Mouse (Mus musculus): ENCODE measurements around the gene Mctp1.
"Not testable (repeated sequence)": the region's sequence is repeated elsewhere in the genome, so short reads cannot be mapped to it uniquely, and the experiment has no call there.

Mctp1 gene

DNA sequence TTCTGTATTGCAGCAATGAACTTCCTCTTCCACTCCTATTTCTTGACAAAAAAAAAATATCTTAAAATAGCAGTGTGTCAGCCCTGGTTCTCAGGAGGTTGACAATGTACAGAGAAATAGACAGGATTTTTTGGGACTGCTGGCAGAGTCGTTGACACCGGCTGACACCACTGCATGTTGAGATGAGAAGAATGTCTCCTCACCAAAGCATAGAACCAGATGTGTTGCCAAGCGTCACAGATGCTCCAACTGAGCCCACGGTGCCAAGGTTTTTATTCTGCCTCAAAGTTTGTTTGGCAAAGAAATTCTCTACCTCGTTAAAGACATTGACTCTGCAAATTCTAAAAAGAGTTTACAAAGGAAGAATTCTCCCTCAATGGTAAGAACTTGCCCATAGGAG is 548.6 kb downstream of the Mctp1 start:
- no peak for DNase-seq (ENCODE audit: low read depth, low spot score)

DNA sequence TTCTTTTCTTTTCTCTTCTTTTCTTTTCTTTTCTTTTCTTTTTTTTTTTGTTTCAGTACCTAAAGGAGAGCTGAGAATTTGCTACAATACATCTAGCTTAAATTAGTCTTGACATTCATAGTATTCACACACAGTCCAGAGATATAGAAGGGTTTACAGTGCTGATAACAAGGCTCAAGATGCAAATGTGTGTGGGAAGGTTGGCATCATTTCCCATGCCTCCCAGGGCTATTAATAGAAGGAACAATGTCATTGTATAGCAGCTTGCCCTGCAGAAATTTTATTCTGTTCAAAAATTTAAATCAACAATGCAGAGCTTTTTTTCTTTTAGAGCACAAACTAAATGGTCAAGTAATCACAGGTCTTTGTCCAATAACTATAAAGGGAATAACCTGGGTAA is 564.9 kb downstream of the Mctp1 start:
- DNase-seq (ENCODE audit: low read depth, low spot score), result no peak

DNA sequence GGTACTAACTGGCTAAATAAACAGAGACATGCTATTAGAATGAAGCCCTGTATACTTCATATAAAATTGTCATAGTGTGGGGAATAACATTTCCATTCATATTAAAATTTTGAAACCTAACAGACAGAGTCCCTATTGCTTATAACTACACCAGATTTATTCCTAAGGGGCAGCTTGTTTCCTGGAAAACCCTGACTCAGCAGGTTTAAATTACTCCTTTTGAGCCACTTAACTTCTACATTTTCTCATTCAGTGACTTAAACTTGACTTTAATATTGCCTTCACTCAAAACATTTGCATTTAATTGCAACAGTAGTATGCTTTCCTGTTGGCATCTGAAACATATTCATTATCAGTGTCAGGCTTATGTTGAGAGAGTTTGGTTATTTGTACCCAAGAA is 583.3 kb downstream of the Mctp1 start:
- no peak for DNase-seq (ENCODE audit: low read depth, low spot score)

DNA sequence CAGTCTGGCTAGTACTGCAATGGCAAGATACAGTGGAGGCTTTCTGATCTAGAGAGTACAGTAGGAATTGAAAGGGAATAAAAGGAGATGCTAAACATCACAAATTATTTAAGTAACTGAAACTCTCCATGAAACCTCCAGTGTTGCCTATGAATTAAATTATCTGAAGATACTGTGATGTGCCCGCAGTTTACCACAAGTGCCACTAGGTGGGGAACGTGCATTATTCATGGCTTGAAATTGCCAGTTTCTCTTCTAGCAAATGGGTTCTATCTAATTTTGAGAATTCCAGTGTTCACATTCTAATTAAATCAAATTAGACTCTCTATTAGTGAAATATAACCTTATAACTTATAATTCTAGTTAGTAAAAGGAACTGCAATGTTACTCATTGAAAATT is 585.1 kb downstream of the Mctp1 start:
- DNase-seq (ENCODE audit: low read depth, low spot score), result peak; percentile 32

DNA sequence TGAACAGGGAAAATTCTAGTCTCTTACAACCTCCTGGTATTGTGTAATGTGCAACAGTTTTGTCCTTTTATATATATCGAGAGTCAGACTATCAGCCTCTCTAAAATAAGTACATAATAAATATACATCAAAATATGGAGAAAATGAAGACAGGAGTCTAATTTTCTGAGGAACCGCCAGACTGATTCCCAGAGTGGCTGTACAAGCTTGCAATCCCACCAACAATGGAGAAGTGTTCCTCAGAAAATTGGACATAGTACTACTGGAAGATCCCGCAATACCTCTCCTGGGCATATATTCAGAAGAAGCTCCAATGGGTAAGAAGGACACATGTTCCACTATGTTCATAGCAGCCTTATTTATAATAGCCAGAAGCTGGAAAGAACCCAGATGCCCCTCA is 586.7 kb downstream of the Mctp1 start:
- DNase-seq (ENCODE audit: low read depth, low spot score), result not testable (repeated sequence)

DNA sequence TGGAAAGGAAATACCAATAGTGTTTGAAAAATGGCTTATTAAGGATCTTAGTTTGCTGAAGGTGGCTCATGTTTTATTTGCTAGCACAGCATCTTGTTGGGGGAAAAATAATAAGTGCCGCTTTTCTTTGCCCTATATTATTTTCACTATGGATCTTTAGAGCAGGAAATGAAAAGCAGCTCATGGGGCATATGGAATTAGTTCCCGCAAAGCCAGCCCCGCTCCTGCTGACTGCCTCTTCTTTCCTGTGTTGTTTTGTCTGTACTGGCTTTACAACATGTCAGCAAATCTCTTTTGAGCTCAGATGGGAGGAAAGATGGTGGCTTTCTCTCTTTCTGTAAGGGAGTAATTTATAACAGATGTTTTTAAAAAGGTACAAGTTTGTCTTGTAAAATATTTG is 618.3 kb downstream of the Mctp1 start:
- no peak for DNase-seq (ENCODE audit: low read depth, low spot score)

DNA sequence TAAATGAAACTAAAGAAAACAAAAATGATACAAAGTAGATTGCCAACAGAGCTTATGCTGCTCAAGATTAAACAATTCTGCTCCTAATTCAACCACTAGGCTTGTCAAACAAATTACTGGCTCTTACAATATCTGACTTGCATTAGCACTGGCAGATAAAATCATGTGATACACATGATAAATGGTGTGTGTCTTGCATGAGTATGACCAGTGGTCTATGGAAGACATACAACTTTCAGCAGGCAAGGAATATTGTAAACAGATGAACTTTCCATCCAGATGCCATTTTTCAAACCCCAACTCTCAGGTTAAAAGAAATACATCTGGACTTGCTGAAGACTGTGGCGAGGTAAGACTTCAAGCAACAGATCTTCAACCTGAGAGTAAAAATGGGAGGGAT is 619.3 kb downstream of the Mctp1 start:
- no peak for DNase-seq (ENCODE audit: low read depth, low spot score)

DNA sequence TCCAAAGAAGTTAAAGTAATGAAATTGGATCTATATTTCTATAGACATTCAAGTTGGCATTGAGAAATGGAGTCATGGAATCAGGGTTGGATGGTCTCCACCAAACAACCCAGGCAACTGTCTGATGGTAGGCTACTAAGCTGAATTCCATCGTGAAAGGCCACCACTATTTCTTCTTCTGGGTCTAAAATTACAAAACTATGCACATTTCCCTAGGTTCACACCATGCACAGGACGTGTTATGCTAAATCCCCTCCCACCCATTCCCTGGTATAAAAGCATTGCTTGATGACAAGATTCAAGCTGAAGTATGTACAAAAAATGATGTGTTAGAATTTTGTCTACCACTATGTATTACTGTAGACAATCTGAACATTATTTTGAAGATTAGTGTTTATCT is 634.5 kb downstream of the Mctp1 start:
- no peak for DNase-seq (ENCODE audit: low read depth, low spot score)

DNA sequence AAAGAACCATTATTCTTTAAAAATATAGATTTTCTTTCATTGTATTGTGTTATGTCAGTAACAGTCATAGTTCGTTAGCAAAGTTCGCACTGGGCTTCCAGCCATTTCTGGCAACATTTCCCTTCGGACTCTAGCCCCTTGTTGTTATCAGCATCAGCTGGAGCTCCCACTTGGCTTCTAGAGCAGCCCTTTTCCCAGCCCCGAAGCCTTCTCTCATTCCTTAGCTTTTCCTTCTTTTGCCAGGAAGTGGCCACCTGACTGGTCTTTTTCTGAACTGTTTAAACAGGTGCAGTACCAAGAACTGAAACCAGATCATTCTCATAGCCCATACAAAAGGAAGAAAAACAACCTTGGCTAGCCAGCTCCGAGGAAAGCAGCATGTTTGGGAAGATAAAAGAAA is 645.3 kb downstream of the Mctp1 start:
- no peak for DNase-seq (ENCODE audit: low read depth, low spot score)

DNA sequence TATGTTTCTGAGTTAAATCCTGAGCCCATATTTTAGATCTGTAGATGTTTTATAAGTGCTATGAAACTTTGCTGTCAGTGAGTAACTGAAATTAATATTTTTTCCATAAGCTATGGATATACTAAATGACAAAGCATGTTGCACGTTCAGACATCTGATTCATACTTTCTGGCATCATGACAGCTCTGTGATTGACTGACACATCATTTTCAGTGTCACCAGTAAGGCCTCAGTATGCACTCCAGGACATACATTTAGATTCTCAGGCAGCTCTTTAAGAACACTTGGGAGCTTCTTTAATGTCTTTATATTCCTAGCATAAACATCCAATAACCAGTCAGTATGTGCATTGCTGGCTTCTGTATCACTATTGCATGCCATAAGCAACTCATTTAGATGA is 659.0 kb downstream of the Mctp1 start:
- DNase-seq (ENCODE audit: low read depth, low spot score), result no peak

DNA sequence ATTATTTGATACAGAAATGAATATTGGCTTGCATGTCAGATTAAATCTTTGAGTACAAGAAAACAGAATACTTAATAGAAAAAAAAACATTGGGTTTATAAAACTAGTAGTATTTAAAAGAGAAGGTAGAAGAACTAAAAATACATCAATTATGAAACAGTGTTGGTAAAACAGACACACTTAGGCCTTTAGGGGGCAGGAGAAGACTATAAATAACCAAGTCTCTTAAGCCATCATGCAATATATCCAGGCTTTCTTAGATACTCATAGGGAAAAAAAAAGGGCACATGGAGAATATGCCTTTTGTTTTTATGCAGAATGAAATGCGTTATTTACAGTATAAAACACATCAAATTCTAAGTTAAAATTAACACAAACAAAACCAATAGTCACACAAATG is 661.0 kb downstream of the Mctp1 start:
- no peak for DNase-seq (ENCODE audit: low read depth, low spot score)

DNA sequence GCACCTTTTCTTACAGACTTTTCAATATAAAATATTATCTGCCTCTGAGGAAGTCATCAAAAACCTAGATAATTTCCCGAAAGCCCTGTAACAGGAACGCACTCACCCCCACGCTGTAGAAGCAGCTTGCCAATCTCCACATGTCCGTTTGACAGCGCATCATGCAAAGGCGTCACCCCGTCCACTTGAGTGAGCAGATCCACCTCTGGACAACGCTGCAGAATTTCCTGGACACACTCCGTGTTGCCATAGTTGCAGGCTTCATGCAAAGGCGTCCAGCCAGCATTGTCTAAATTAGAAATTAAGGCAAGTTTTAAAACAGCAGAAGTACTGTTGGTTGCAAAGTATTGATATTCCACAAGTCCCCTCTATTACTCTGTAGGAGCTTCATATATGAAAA is 662.1 kb downstream of the Mctp1 start:
- DNase-seq (ENCODE audit: low read depth, low spot score), result no peak

DNA sequence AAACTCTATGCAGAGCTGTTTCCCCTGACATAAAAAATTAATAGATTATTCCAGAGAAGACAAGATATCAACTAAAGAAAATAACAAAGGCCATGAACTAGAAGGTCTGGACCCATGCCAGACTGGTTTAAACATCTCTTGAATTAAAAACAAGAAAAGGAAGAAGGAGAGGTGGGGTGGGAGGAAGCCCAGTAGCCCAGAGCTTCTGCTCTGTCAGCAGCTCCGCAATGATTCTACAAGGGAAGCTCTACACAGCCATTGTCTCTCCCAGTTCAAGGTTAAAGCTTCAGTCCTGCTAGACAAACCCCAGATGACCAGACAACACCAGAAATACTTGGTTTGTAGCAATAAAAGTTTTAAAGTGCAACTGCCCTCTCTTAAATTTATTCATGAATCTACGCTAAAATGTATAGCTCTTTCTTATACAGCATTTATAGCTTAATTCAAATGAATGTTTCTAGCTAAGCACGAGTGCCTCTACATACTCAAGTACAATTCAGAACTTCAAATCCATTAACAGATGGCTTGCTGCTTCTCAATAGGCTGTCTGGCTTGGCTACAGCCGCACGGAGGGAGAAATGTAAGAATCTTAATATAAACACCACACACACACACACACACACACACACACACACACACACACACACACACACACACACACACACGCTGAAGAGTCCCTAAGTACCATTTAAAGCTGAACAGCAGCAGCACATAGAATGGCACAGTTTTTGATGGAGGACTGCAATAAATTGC is 663.0 kb downstream of the Mctp1 start:
- DNase-seq (ENCODE audit: low read depth, low spot score), result no peak

DNA sequence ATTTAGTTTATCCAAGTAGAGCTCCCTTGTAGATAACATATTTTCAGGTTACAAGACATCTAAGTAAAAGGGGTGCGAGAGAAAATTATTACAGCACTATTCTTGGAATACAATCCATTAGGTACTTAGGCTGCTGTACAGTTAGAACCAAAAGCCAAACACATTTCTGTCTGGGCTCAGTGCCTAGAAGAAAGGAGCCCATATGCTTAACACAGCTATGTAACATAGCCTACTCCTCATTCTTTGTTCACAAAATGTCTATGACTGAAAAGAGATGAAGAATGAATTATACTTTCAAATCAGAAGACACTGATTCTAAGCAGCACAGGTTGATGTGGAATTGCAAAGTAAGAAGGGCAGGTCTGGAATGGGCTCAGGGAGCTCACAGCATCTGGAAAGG is 664.1 kb downstream of the Mctp1 start:
- DNase-seq (ENCODE audit: low read depth, low spot score), result peak; percentile 70

DNA sequence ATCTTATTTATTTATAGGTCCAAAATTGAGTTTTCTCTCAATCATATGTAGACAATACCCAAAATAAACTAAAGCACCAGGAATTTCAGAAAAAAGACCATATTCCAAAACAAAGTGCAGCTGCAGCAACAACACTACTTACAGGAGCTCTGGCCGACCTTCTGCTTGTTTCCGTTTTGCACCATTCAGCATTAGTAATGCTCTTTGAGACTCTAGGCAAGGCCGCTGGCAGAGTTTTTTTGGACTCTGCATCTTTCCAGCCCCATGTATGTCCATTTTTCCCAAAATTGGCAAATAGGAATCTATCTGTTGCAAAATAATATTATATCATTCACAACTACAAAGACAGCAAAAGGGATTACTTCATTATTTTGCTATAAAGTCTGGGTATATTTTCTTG is 665.4 kb downstream of the Mctp1 start:
- no peak for DNase-seq (ENCODE audit: low read depth, low spot score)

DNA sequence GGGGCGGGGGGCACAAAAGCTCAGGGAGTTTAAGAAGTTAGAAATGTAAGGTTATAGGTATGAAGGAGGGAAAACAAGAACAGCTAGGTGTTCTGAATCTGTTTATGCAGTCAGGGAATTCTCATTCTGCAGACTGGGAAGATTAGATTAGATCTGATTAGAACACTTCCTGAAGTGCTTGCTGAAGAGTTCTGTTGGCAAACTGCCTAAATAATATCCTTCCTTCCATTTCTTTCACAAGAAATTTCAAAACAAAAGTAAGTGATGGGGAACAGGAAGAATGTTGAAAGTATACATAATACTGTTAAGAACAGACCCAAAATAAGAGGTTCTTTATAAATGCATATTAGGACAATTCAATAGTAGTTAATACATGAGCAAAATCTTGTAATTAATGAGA is 678.9 kb downstream of the Mctp1 start:
- no peak for DNase-seq (ENCODE audit: low read depth, low spot score)

DNA sequence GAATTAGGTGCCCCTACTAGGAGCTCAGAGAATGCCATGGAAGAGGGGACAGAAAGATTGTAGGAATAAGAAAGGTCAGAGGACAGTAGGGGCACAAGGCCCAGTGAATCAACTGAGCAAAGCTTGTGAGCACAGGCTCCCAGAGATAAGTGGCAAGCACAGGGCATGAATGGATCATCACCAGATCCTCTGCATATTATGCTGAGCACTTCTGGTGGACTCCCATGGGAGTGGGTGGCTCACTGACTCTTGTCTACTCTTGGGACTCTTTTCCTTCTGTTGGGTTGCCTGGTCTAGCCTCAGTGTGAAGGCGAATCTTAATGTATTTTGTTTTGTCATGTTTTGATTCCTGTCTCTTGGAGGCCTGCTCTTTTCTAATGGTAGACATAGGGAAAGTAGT is 684.5 kb downstream of the Mctp1 start:
- DNase-seq (ENCODE audit: low read depth, low spot score), result no peak

DNA sequence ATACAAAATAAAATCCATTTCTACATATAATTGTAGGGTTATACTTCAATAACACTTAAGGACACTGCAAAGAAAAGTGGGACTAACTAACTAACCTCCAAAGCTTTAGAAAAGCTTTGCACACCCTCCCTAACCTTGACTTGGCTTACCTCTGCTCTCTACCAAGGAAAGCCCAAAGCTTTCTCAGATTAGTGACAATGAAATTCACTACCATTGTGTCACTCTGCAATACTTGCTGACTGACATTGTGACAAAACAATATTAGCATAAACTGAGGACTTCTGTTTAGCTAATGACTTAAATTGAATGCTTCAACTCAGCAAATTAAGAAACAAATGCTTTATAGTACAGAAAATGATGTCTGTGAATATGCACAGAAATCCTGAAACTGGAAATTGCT is 687.7 kb downstream of the Mctp1 start:
- no peak for DNase-seq (ENCODE audit: low read depth, low spot score)

Measured in brain, embryonic 18.5 days (tissue).